In the genomic region with DNA sequence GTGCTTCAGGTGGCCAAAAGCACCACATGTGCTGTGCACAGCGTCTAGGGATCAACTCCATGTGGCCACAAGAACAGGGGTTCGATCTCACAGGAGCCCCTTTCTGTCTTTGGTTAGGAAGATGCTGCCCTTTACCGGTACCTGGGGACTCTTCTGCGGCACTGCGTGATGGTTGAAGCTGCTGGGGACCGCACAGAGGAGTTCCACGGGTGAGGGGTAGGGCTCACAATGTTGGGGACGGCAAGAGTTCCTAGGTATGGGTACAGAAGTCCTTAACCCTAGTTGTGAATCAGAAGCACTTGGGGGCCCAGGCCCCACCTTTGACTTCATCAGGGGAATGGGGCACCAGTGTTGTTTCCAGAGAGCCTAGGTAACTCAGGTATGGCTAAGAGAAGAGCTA, we compare ENCODE assay signal across 11 mouse cellular contexts. TPM values are rescaled to one million over a fixed set of nuclear protein-coding genes. Genes with fewer than 3 reads are reported as not detected.
DNase-seq lines count a peak whose midpoint lies in the region; ATAC-seq lines count a peak whose summit lies in the region.
"Had no signal": no experiment of that assay in that cellular context is flagged by ENCODE, and none has a peak within 500 bp of the region (broad histone marks: within the 10 kb centered on the region; RNA-seq: fewer than 3 reads in every experiment).

No protein-coding gene starts in this region.

- H3K4me3 ChIP-seq in heart, embryonic 16.5 days (ENCODE audit: low read length): no peak overlapping the region; the same call in 1 of the 2 replicates
- peak overlapping the region; percentile 85; the same call in 1 of the 2 replicates for H3K4me3 ChIP-seq in brown adipose tissue, adult 24 weeks (ENCODE audit: insufficient read depth, low read depth, low read length)
- H3K4me3 ChIP-seq in hindbrain, embryonic 15.5 days: peak overlapping the region; percentile 90
- H3K4me3 ChIP-seq in midbrain, embryonic 14.5 days (replicated peaks; ENCODE audit: low read depth, low read length): peak overlapping the region; percentile 85

- no peak for ATAC-seq in heart, embryonic 16.5 days (replicated peaks; ENCODE audit: extremely low read depth, insufficient read depth, low FRiP score)
- no peak for ATAC-seq in hindbrain, embryonic 15.5 days (ENCODE audit: low FRiP score, low read depth)
- no peak for ATAC-seq in midbrain, embryonic 14.5 days (ENCODE audit: low FRiP score, low TSS enrichment)

- peaks cover 58% of the 10 kb centered on the region for H3K36me3 ChIP-seq in heart, embryonic 16.5 days (ENCODE audit: control insufficient read depth, insufficient read depth)
- H3K36me3 ChIP-seq in hindbrain, embryonic 15.5 days: peaks cover 46% of the 10 kb centered on the region
- peaks cover 63% of the 10 kb centered on the region for H3K36me3 ChIP-seq in midbrain, embryonic 14.5 days (ENCODE audit: control insufficient read depth, insufficient read depth, low read length)

- intact Hi-C loops in heart, postnatal 36 days (cut with DNase I): loop anchor here (5.0 kb wide), 2 partner anchors 149 to 334 kb away; a partner anchor contains a TSS

- no peaks in the 10 kb centered on the region for H3K9me3 ChIP-seq in heart, embryonic 16.5 days (replicated peaks; ENCODE audit: control insufficient read depth, low read length)
- H3K9me3 ChIP-seq in hindbrain, embryonic 15.5 days: no peaks in the 10 kb centered on the region
- no peaks in the 10 kb centered on the region for H3K9me3 ChIP-seq in midbrain, embryonic 14.5 days (ENCODE audit: control insufficient read depth, low read length)

- WGBS in heart, embryonic 16.5 days: 95% methylated on average over 8 of the region's 8 CpGs
- 95% methylated on average over 8 of the region's 8 CpGs for WGBS in hindbrain, embryonic 15.5 days
- WGBS in midbrain, embryonic 14.5 days: 96% methylated on average over 8 of the region's 8 CpGs

- peak overlapping the region; percentile 98 for H3K4me2 ChIP-seq in heart, embryonic 16.5 days (ENCODE audit: low read depth, low read length)
- peak overlapping the region; percentile 80 for H3K4me2 ChIP-seq in hindbrain, embryonic 15.5 days
- peak overlapping the region; percentile 92 for H3K4me2 ChIP-seq in midbrain, embryonic 14.5 days (ENCODE audit: low read length)

- no peak for DNase-seq in heart, postnatal 36 days
- DNase-seq in midbrain, embryonic 14.5 days: no peak
- DNase-seq in layer of hippocampus, adult 9-10 months (ENCODE audit: low spot score): no peak
- DNase-seq in layer of hippocampus, postnatal 36 days: no peak
- no peak for DNase-seq in thymus, postnatal 25 days
- DNase-seq: lung, postnatal 10 days had no signal

- no peaks in the 10 kb centered on the region for H3K27me3 ChIP-seq in heart, embryonic 16.5 days (ENCODE audit: control insufficient read depth, insufficient read depth, low read length)
- no peaks in the 10 kb centered on the region for H3K27me3 ChIP-seq in hindbrain, embryonic 15.5 days
- no peaks in the 10 kb centered on the region for H3K27me3 ChIP-seq in midbrain, embryonic 14.5 days (ENCODE audit: control insufficient read depth, insufficient read depth, low read length)

- no peak overlapping the region for H3K27ac ChIP-seq in heart, embryonic 16.5 days (ENCODE audit: low read length)
- H3K27ac ChIP-seq in brown adipose tissue, adult 24 weeks (replicated peaks; ENCODE audit: low read depth, low read length): no peak overlapping the region
- H3K27ac ChIP-seq in hindbrain, embryonic 15.5 days (replicated peaks): no peak overlapping the region
- no peak overlapping the region for H3K27ac ChIP-seq in midbrain, embryonic 14.5 days (replicated peaks; ENCODE audit: low read depth, low read length)

- peaks cover 23% of the 10 kb centered on the region for H3K4me1 ChIP-seq in heart, embryonic 16.5 days (ENCODE audit: control insufficient read depth, insufficient read depth, low read length)
- H3K4me1 ChIP-seq in brown adipose tissue, adult 24 weeks (ENCODE audit: control insufficient read depth, insufficient read depth, insufficient read length, low read length): peaks cover 14% of the 10 kb centered on the region
- peaks cover 36% of the 10 kb centered on the region for H3K4me1 ChIP-seq in hindbrain, embryonic 15.5 days (replicated peaks)
- H3K4me1 ChIP-seq in midbrain, embryonic 14.5 days (ENCODE audit: control insufficient read depth, insufficient read depth, low read length): peaks cover 22% of the 10 kb centered on the region

- H3K9ac ChIP-seq in heart, embryonic 16.5 days (ENCODE audit: low read length): peak overlapping the region; percentile 80
- H3K9ac ChIP-seq in hindbrain, embryonic 15.5 days: peak overlapping the region; percentile 90
- H3K9ac ChIP-seq in midbrain, embryonic 14.5 days (replicated peaks; ENCODE audit: low read length): peak overlapping the region; percentile 90; the same call in 1 of the 2 replicates

RNA-seq across cellular contexts. Expression of a gene that starts 1.4 kb away (rescaled TPM):
- polyA plus RNA-seq in heart, embryonic 16.5 days (2015; fragmentation: Nextera tagmentation; extraction: Ambion mirVana): 31.6 and 39.5 TPM in 2 replicates
- 10 to 100 TPM; 10.3 to 11.0 TPM for total RNA-seq in heart, postnatal 36 days (2021)
- 43.9 and 49.2 TPM in 2 replicates for polyA plus RNA-seq in brown adipose tissue, adult 24 weeks (2012; ENCODE audit: insufficient read depth, insufficient read length, missing spikeins)
- polyA plus RNA-seq in hindbrain, embryonic 15.5 days (2015; fragmentation: Nextera tagmentation; extraction: Ambion mirVana): 38.0 and 44.3 TPM in 2 replicates
- 42.8 and 54.5 TPM in 2 replicates for polyA plus RNA-seq in midbrain, embryonic 14.5 days (2014; fragmentation: Nextera tagmentation; extraction: Ambion mirVana)
- 10 to 100 TPM; 27.2 to 28.1 TPM for total RNA-seq in layer of hippocampus, postnatal 36 days (2021)

RNA-seq across cellular contexts. Expression of a gene that starts 2.0 kb away (rescaled TPM):
- 43.7 and 50.4 TPM in 2 replicates for polyA plus RNA-seq in heart, embryonic 16.5 days (2015; fragmentation: Nextera tagmentation; extraction: Ambion mirVana)
- total RNA-seq in heart, postnatal 36 days (2021): 10 to 100 TPM; 19.8 to 22.4 TPM
- 14.4 and 15.5 TPM in 2 replicates for polyA plus RNA-seq in brown adipose tissue, adult 24 weeks (2012; ENCODE audit: insufficient read depth, insufficient read length, missing spikeins)
- polyA plus RNA-seq in hindbrain, embryonic 15.5 days (2015; fragmentation: Nextera tagmentation; extraction: Ambion mirVana): 97.6 and 104 TPM in 2 replicates
- 98.6 and 99.6 TPM in 2 replicates for polyA plus RNA-seq in midbrain, embryonic 14.5 days (2014; fragmentation: Nextera tagmentation; extraction: Ambion mirVana)
- total RNA-seq in layer of hippocampus, postnatal 36 days (2021): 10 to 100 TPM; 76.8 to 83.7 TPM

RNA-seq across cellular contexts. Expression of a gene that starts 2.6 kb away (rescaled TPM):
- not detected in 2 replicates for polyA plus RNA-seq in heart, embryonic 16.5 days (2015; fragmentation: Nextera tagmentation; extraction: Ambion mirVana)
- not detected for total RNA-seq in heart, postnatal 36 days (2021)
- not detected in 2 replicates for polyA plus RNA-seq in brown adipose tissue, adult 24 weeks (2012; ENCODE audit: insufficient read depth, insufficient read length, missing spikeins)
- not detected in 2 replicates for polyA plus RNA-seq in hindbrain, embryonic 15.5 days (2015; fragmentation: Nextera tagmentation; extraction: Ambion mirVana)
- polyA plus RNA-seq in midbrain, embryonic 14.5 days (2014; fragmentation: Nextera tagmentation; extraction: Ambion mirVana): not detected in 2 replicates
- not detected for total RNA-seq in layer of hippocampus, postnatal 36 days (2021)
- total RNA-seq: heart, adult 2 months had no signal
- polyA plus RNA-seq: heart, adult 2 months had no signal

RNA-seq across cellular contexts. Expression of a gene that starts 11.1 kb away (rescaled TPM):
- polyA plus RNA-seq in heart, embryonic 16.5 days (2015; fragmentation: Nextera tagmentation; extraction: Ambion mirVana): not detected in 2 replicates
- total RNA-seq in heart, postnatal 36 days (2021): not detected
- not detected in 2 replicates for polyA plus RNA-seq in brown adipose tissue, adult 24 weeks (2012; ENCODE audit: insufficient read depth, insufficient read length, missing spikeins)
- not detected in 2 replicates for polyA plus RNA-seq in hindbrain, embryonic 15.5 days (2015; fragmentation: Nextera tagmentation; extraction: Ambion mirVana)
- polyA plus RNA-seq in midbrain, embryonic 14.5 days (2014; fragmentation: Nextera tagmentation; extraction: Ambion mirVana): not detected in 2 replicates
- total RNA-seq in layer of hippocampus, postnatal 36 days (2021): not detected
- total RNA-seq: ES-E14; heart, adult 2 months had no signal

RNA-seq across cellular contexts. Expression of a gene that starts 13.4 kb away (rescaled TPM):
- polyA plus RNA-seq in heart, embryonic 16.5 days (2015; fragmentation: Nextera tagmentation; extraction: Ambion mirVana): 0.62 and 0.84 TPM in 2 replicates
- 10 to 100 TPM; 23.9 to 24.8 TPM for total RNA-seq in heart, postnatal 36 days (2021)
- polyA plus RNA-seq in brown adipose tissue, adult 24 weeks (2012; ENCODE audit: insufficient read depth, insufficient read length, missing spikeins): not detected in 2 replicates
- polyA plus RNA-seq in hindbrain, embryonic 15.5 days (2015; fragmentation: Nextera tagmentation; extraction: Ambion mirVana): not detected in 2 replicates
- not detected in 2 replicates for polyA plus RNA-seq in midbrain, embryonic 14.5 days (2014; fragmentation: Nextera tagmentation; extraction: Ambion mirVana)
- not detected for total RNA-seq in layer of hippocampus, postnatal 36 days (2021)
- total RNA-seq: ES-E14 had no signal
